Mouse (Mus musculus): ENCODE data around the gene Zdhhc21. TPM values are rescaled to one million over a fixed set of nuclear protein-coding genes. Genes with fewer than 3 reads are reported as not detected.

Gene Zdhhc21
- polyA plus RNA-seq, 1 experiment from 2014 or later, result 10.9 TPM

- Histone ChIP-seq H3K9me3 (ENCODE audit: control insufficient read depth, low read length) (no peaks in the 10 kb centered on the region), H3K36me3 (ENCODE audit: control insufficient read depth, insufficient read depth, low read length) (no peaks in the 10 kb centered on the region), H3K27ac (ENCODE audit: low read depth, low read length) (no peak overlapping the region), H3K4me3 (ENCODE audit: low read depth, low read length) (no peak overlapping the region), H3K4me1 (replicated peaks; ENCODE audit: control insufficient read depth, insufficient read depth, low read length) (no peaks in the 10 kb centered on the region), H3K4me2 (no peak overlapping the region), H3K9ac (ENCODE audit: low read depth, low read length) (no peak overlapping the region), H3K27me3 (replicated peaks; ENCODE audit: control insufficient read depth, insufficient read depth, low read length) (no peaks in the 10 kb centered on the region)
- WGBS, result 60% methylated on average over 6 of the region's 6 CpGs
- ATAC-seq (replicated peaks; ENCODE audit: low FRiP score), result no peak
- no peak for DNase-seq (ENCODE audit: low spot score)
Measured at GRCm38 (mm10) chr4:82872121-82872520, 12.4 kb upstream of the Zdhhc21 start.

- Histone ChIP-seq H3K4me2 (no peak overlapping the region), H3K9me3 (ENCODE audit: control insufficient read depth, low read length) (no peaks in the 10 kb centered on the region), H3K4me1 (replicated peaks; ENCODE audit: control insufficient read depth, insufficient read depth, low read length) (no peaks in the 10 kb centered on the region), H3K9ac (ENCODE audit: low read depth, low read length) (no peak overlapping the region), H3K4me3 (ENCODE audit: low read depth, low read length) (no peak overlapping the region), H3K36me3 (ENCODE audit: control insufficient read depth, insufficient read depth, low read length) (no peaks in the 10 kb centered on the region), H3K27ac (ENCODE audit: low read depth, low read length) (no peak overlapping the region), H3K27me3 (replicated peaks; ENCODE audit: control insufficient read depth, insufficient read depth, low read length) (no peaks in the 10 kb centered on the region)
- DNase-seq (ENCODE audit: low spot score) (no peak), ATAC-seq (replicated peaks; ENCODE audit: low FRiP score) (no peak)
- 45% methylated on average over 6 of the region's 6 CpGs for WGBS
Measured at GRCm38 (mm10) chr4:82870931-82871330, 11.2 kb upstream of the Zdhhc21 start.

- ATAC-seq (replicated peaks; ENCODE audit: low FRiP score), result no peak
- Histone ChIP-seq H3K9ac (ENCODE audit: low read depth, low read length) (no peak overlapping the region), H3K27me3 (replicated peaks; ENCODE audit: control insufficient read depth, insufficient read depth, low read length) (no peaks in the 10 kb centered on the region), H3K36me3 (ENCODE audit: control insufficient read depth, insufficient read depth, low read length) (no peaks in the 10 kb centered on the region), H3K4me2 (no peak overlapping the region), H3K4me1 (replicated peaks; ENCODE audit: control insufficient read depth, insufficient read depth, low read length) (no peaks in the 10 kb centered on the region), H3K27ac (ENCODE audit: low read depth, low read length) (no peak overlapping the region), H3K9me3 (ENCODE audit: control insufficient read depth, low read length) (no peaks in the 10 kb centered on the region), H3K4me3 (ENCODE audit: low read depth, low read length) (no peak overlapping the region)
- no peak for DNase-seq (ENCODE audit: low spot score)
- WGBS, result 73% methylated on average over 5 of the region's 5 CpGs
Measured at GRCm38 (mm10) chr4:82867731-82868445, 8.1 kb upstream of the Zdhhc21 start.

- H3K4me2 ChIP-seq, result no peak overlapping the region
- no peak overlapping the region for H3K9ac ChIP-seq (ENCODE audit: low read depth, low read length)
- H3K4me1 ChIP-seq (replicated peaks; ENCODE audit: control insufficient read depth, insufficient read depth, low read length), result no peaks in the 10 kb centered on the region
- WGBS, result 63% methylated on average over 4 of the region's 4 CpGs
- H3K36me3 ChIP-seq (ENCODE audit: control insufficient read depth, insufficient read depth, low read length), result no peaks in the 10 kb centered on the region
- DNase-seq (ENCODE audit: low spot score), result no peak
- H3K9me3 ChIP-seq (ENCODE audit: control insufficient read depth, low read length), result no peaks in the 10 kb centered on the region
- no peak overlapping the region for H3K4me3 ChIP-seq (ENCODE audit: low read depth, low read length)
- no peak for ATAC-seq (replicated peaks; ENCODE audit: low FRiP score)
- no peak overlapping the region for H3K27ac ChIP-seq (ENCODE audit: low read depth, low read length)
- H3K27me3 ChIP-seq (replicated peaks; ENCODE audit: control insufficient read depth, insufficient read depth, low read length), result no peaks in the 10 kb centered on the region
Measured at GRCm38 (mm10) chr4:82867111-82867510, 7.4 kb upstream of the Zdhhc21 start.

GRCm38 (mm10) chr4:82864974-82865699 lies 5.4 kb upstream of the Zdhhc21 start:
- no peak for ATAC-seq (replicated peaks; ENCODE audit: low FRiP score)
- 82% methylated on average over 8 of the region's 8 CpGs for WGBS
- no peak overlapping the region for H3K4me3 ChIP-seq (ENCODE audit: low read depth, low read length)

GRCm38 (mm10) chr4:82863316-82863715 lies 3.6 kb upstream of the Zdhhc21 start:
- Histone ChIP-seq H3K36me3 (ENCODE audit: control insufficient read depth, insufficient read depth, low read length) (no peaks in the 10 kb centered on the region), H3K9me3 (ENCODE audit: control insufficient read depth, low read length) (no peaks in the 10 kb centered on the region), H3K27ac (ENCODE audit: low read depth, low read length) (no peak overlapping the region), H3K9ac (ENCODE audit: low read depth, low read length) (no peak overlapping the region), H3K4me2 (no peak overlapping the region), H3K4me3 (ENCODE audit: low read depth, low read length) (no peak overlapping the region), H3K4me1 (replicated peaks; ENCODE audit: control insufficient read depth, insufficient read depth, low read length) (no peaks in the 10 kb centered on the region), H3K27me3 (replicated peaks; ENCODE audit: control insufficient read depth, insufficient read depth, low read length) (no peaks in the 10 kb centered on the region)
- ATAC-seq (replicated peaks; ENCODE audit: low FRiP score), result no peak
- WGBS, result 88% methylated on average over 8 of the region's 8 CpGs
- no peak for DNase-seq (ENCODE audit: low spot score)

More at GRCm38 (mm10) chr4:82864974-82865699, 5.4 kb upstream of the Zdhhc21 start:
- H3K4me1 ChIP-seq (replicated peaks; ENCODE audit: control insufficient read depth, insufficient read depth, low read length), result no peaks in the 10 kb centered on the region
- H3K9ac ChIP-seq (ENCODE audit: low read depth, low read length), result no peak overlapping the region
- H3K4me2 ChIP-seq, result no peak overlapping the region
- no peaks in the 10 kb centered on the region for H3K36me3 ChIP-seq (ENCODE audit: control insufficient read depth, insufficient read depth, low read length)
- no peaks in the 10 kb centered on the region for H3K27me3 ChIP-seq (replicated peaks; ENCODE audit: control insufficient read depth, insufficient read depth, low read length)
- no peak overlapping the region for H3K27ac ChIP-seq (ENCODE audit: low read depth, low read length)
- H3K9me3 ChIP-seq (ENCODE audit: control insufficient read depth, low read length), result no peaks in the 10 kb centered on the region
- DNase-seq (ENCODE audit: low spot score), result no peak

- no peak overlapping the region for H3K4me2 ChIP-seq
- no peak overlapping the region for H3K9ac ChIP-seq (ENCODE audit: low read depth, low read length)
- H3K36me3 ChIP-seq (ENCODE audit: control insufficient read depth, insufficient read depth, low read length), result no peaks in the 10 kb centered on the region
- no peak for ATAC-seq (replicated peaks; ENCODE audit: low FRiP score)
- H3K4me3 ChIP-seq (ENCODE audit: low read depth, low read length), result no peak overlapping the region
- 94% methylated on average over 2 of the region's 2 CpGs for WGBS
- DNase-seq (ENCODE audit: low spot score), result no peak
- no peaks in the 10 kb centered on the region for H3K27me3 ChIP-seq (replicated peaks; ENCODE audit: control insufficient read depth, insufficient read depth, low read length)
- H3K4me1 ChIP-seq (replicated peaks; ENCODE audit: control insufficient read depth, insufficient read depth, low read length), result no peaks in the 10 kb centered on the region
- H3K27ac ChIP-seq (ENCODE audit: low read depth, low read length), result no peak overlapping the region
- no peaks in the 10 kb centered on the region for H3K9me3 ChIP-seq (ENCODE audit: control insufficient read depth, low read length)
Measured at GRCm38 (mm10) chr4:82861451-82861850, 1.7 kb upstream of the Zdhhc21 start.

- H3K27ac ChIP-seq (ENCODE audit: low read depth, low read length), result no peak overlapping the region
- H3K4me3 ChIP-seq (ENCODE audit: low read depth, low read length), result no peak overlapping the region
- no peak overlapping the region for H3K9ac ChIP-seq (ENCODE audit: low read depth, low read length)
- 55% methylated on average over 3 of the region's 3 CpGs for WGBS
- no peaks in the 10 kb centered on the region for H3K36me3 ChIP-seq (ENCODE audit: control insufficient read depth, insufficient read depth, low read length)
- no peak for DNase-seq (ENCODE audit: low spot score)
- H3K4me2 ChIP-seq, result no peak overlapping the region
- H3K4me1 ChIP-seq (replicated peaks; ENCODE audit: control insufficient read depth, insufficient read depth, low read length), result no peaks in the 10 kb centered on the region
- H3K27me3 ChIP-seq (replicated peaks; ENCODE audit: control insufficient read depth, insufficient read depth, low read length), result no peaks in the 10 kb centered on the region
- H3K9me3 ChIP-seq (ENCODE audit: control insufficient read depth, low read length), result no peaks in the 10 kb centered on the region
- ATAC-seq (replicated peaks; ENCODE audit: low FRiP score), result no peak
Measured at GRCm38 (mm10) chr4:82860566-82860965, 808 bp upstream of the Zdhhc21 start.

All from liver, embryonic 11.5 days (tissue).